Mouse (Mus musculus): ENCODE measurements at regions not wholly inside any gene's neighbourhood (a gene's known extent, or its start where the extent isn't known, plus 50 kb on each side); places are given as distances from the start of the nearest gene placed in this dataset.

GRCm38 (mm10) chr7:113060991-113061390 lies 107.2 kb downstream of the Rassf10 start:
- ATAC-seq, result no peak

GRCm38 (mm10) chr7:113066536-113066935 lies 112.8 kb downstream of the Rassf10 start:
- no peak for ATAC-seq

GRCm38 (mm10) chr7:113068296-113068695 lies 114.5 kb downstream of the Rassf10 start:
- ATAC-seq, result no peak

- no peak for ATAC-seq
These were observed 115.7 kb downstream of the Rassf10 start for GRCm38 (mm10) chr7:113069336-113069924.

GRCm38 (mm10) chr7:113071418-113071817 lies 117.7 kb downstream of the Rassf10 start:
- no peak for ATAC-seq

GRCm38 (mm10) chr7:113073781-113074180 lies 120.0 kb downstream of the Rassf10 start:
- ATAC-seq, result no peak

GRCm38 (mm10) chr7:113075371-113075770 lies 121.6 kb downstream of the Rassf10 start:
- no peak for ATAC-seq

GRCm38 (mm10) chr7:113076243-113076642 lies 122.5 kb downstream of the Rassf10 start:
- ATAC-seq, result no peak

- ATAC-seq, result no peak
These were observed 126.1 kb upstream of the Arntl start for GRCm38 (mm10) chr7:113081120-113081519.

GRCm38 (mm10) chr7:113084930-113085625 lies 122.2 kb upstream of the Arntl start:
- ATAC-seq, result no peak

- no peak for ATAC-seq
These were observed 121.1 kb upstream of the Arntl start for GRCm38 (mm10) chr7:113086158-113086557.

GRCm38 (mm10) chr7:113087646-113088045 lies 119.6 kb upstream of the Arntl start:
- ATAC-seq, result no peak

GRCm38 (mm10) chr7:113089044-113089443 lies 118.2 kb upstream of the Arntl start:
- ATAC-seq, result no peak

GRCm38 (mm10) chr7:113093931-113094330 lies 113.3 kb upstream of the Arntl start:
- no peak for ATAC-seq

- no peak for ATAC-seq
These were observed 112.2 kb upstream of the Arntl start for GRCm38 (mm10) chr7:113095092-113095491.

- no peak for ATAC-seq
These were observed 103.0 kb upstream of the Arntl start for GRCm38 (mm10) chr7:113104265-113104664.

GRCm38 (mm10) chr7:113105359-113105758 lies 101.9 kb upstream of the Arntl start:
- ATAC-seq, result no peak

- no peak for ATAC-seq
These were observed 100.5 kb upstream of the Arntl start for GRCm38 (mm10) chr7:113106731-113107130.

GRCm38 (mm10) chr7:113107965-113108364 lies 99.3 kb upstream of the Arntl start:
- no peak for ATAC-seq

- ATAC-seq, result no peak
These were observed 98.7 kb upstream of the Arntl start for GRCm38 (mm10) chr7:113108442-113109000.

- no peak for ATAC-seq
These were observed 97.8 kb upstream of the Arntl start for GRCm38 (mm10) chr7:113109481-113109880.

GRCm38 (mm10) chr7:113110867-113111508 lies 96.3 kb upstream of the Arntl start:
- no peak for ATAC-seq

GRCm38 (mm10) chr7:113113266-113113893 lies 93.9 kb upstream of the Arntl start:
- no peak for ATAC-seq
